Mouse (Mus musculus) stomach, embryonic 16.5 days (tissue): Measurements from ENCODE around the gene Hpgds. TPM values are rescaled to one million over a fixed set of nuclear protein-coding genes. Genes with fewer than 3 reads are reported as not detected.

Source experiments
- ATAC-seq: fragments of 200-750 bp; cut with Nextera tagmentation; 2 replicates; pipeline ENCODE4 v1.8.0; 2017; ENCODE audit warnings: moderate number of reproducible peaks, moderate TSS enrichment; ENCODE audit not compliant: insufficient read depth, low FRiP score
- H3K27ac ChIP-seq: fragments of 300-500 bp; sonication (generic); 2 replicates; pipeline ENCODE4 v1.5.1; 2014; ENCODE audit warnings: low read length
- H3K27me3 ChIP-seq: fragments of 300-500 bp; sonication (generic); 2 replicates; pipeline ENCODE4 v1.6.1; 2014; ENCODE audit warnings: low read length, control low read depth, mixed read lengths; ENCODE audit not compliant: control insufficient read depth, insufficient read depth
- H3K36me3 ChIP-seq: fragments of 300-500 bp; sonication (generic); 2 replicates; pipeline ENCODE4 v1.6.1; 2014; ENCODE audit warnings: low read length; ENCODE audit not compliant: control insufficient read depth, insufficient read depth
- H3K4me1 ChIP-seq: fragments of 300-500 bp; sonication (generic); 2 replicates; pipeline ENCODE4 v1.6.1; 2014; ENCODE audit warnings: low read length, control low read depth, mixed read lengths; ENCODE audit not compliant: control insufficient read depth, insufficient read depth
- H3K4me2 ChIP-seq: fragments of 300-500 bp; sonication (generic); 2 replicates; pipeline ENCODE4 v1.6.1; 2014; ENCODE audit warnings: low read depth, low read length, mixed read lengths
- H3K4me3 ChIP-seq: fragments of 300-500 bp; sonication (generic); replicated peaks from 2 replicates; pipeline ENCODE4 v1.5.1; 2014; ENCODE audit warnings: mild to moderate bottlenecking, low read length
- H3K9ac ChIP-seq: fragments of 300-500 bp; sonication (generic); 2 replicates; pipeline ENCODE4 v1.6.1; 2014; ENCODE audit warnings: low read length
- H3K9me3 ChIP-seq: fragments of 300-500 bp; sonication (generic); replicated peaks from 2 replicates; pipeline ENCODE4 v1.6.1; 2016; ENCODE audit warnings: low read length, control low read depth; ENCODE audit not compliant: control insufficient read depth
- WGBS: fragments of 180-500 bp; shearing (Covaris S2); extraction: QIAGEN DNeasy Blood & Tissue Kit; methylation state at CpG from one replicate; pipeline ENCODE4 v1.1.7; 2014; 5-methylcytosine and 5-hydroxymethylcytosine counted together
- polyA plus RNA-seq: library from polyadenylated mRNA; unstranded; fragments of >200 nt; fragmentation: Nextera tagmentation; extraction: Ambion mirVana; gene quantifications from 2 replicates; pipeline ENCODE4 v1.2.1, GENCODE M21; 2015

The Hpgds gene
- polyA plus RNA-seq, 1 experiment from 2014 or later, result 7.7 TPM

DNA sequence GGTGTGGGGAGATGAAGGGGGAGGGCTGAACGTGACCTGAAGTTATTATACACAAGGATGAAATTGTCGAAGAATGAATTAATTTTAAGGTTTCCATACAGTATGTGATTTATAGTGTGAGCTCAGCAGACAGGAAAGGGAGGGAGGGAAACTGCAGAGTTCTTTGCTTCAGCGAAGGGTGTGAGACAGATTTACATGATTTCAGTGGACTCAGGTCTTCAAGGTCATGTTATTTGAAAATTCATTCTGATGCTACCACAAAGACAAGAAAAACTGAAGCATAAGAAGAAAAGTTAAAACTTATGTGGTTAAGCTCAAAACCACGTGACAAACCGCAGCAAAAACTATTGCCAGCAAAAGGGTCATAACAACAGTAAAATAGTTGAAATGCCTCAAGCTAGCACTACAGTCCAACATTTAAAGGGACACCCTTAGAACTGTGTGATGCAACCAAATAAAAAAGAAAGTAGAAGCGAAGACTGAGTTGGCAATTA lies 3.9 kb downstream of the Hpgds start:
- Histone ChIP-seq H3K4me2 (no peak overlapping the region), H3K9ac (no peak overlapping the region), H3K4me3 (no peak overlapping the region), H3K27ac (no peak overlapping the region), H3K36me3 (no peaks in the 10 kb centered on the region), H3K9me3 (no peaks in the 10 kb centered on the region), H3K27me3 (no peaks in the 10 kb centered on the region), H3K4me1 (peaks cover 6% of the 10 kb centered on the region; the same call in 1 of the 2 replicates)
- ATAC-seq, result no peak
- 55% methylated on average over 6 of the region's 6 CpGs for WGBS

DNA sequence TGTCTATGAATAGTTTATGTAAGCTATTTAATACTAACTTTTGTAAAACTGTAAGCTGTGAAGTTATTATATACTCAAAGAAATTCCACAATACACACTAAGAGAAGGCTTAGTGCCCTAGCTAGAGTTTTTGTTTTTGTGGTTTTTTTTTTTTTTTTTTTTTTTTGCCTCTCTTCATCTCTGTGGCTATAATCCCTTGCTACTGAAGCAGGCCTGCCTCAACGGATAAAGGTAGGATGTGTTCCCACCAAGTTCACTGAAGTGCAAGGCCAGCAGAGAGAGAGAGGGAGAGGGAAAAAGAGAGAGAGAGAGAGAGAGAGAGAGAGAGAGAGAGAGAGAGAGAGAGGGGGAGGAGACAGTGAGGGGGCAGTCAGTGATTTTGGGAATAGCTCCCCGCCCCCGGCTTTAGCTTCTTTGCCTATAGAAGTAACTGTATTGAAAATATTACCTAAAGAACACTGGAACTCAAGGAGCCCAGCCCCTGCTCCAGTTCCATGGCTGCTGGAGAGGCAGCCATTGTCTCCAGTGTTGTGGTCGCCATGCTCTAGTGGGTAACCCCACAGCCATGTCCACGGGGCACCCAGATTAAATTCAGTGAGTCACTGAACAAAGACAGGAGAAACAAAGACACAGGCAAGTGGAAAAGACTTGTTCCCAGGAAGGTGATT lies 4.5 kb downstream of the Hpgds start:
- H3K27ac ChIP-seq, result no peak overlapping the region

DNA sequence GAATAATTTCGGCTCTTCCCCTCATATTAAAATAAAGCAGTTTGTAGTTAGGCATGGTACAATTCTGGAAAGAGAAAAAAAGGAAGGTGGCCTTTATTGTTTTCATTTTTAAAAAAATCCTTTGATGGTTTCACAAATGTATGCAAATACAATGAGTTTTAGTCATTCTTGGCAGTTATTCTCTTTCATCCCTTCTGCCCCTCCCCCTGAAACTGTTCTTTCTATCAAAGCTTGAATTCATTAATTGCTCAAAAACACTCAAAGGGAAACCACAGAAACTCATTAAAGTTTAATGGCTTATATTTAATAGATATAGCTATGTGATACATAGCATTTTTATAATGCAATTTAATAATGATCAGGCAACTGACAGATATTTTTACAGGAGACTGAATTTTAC lies 6.5 kb downstream of the Hpgds start:
- 61% methylated on average over 1 of the region's 1 CpGs for WGBS

More for the DNA sequence above, 4.5 kb downstream of the Hpgds start:
- ATAC-seq, result no peak
- no peaks in the 10 kb centered on the region for H3K27me3 ChIP-seq
- H3K9me3 ChIP-seq, result no peaks in the 10 kb centered on the region
- H3K4me2 ChIP-seq, result no peak overlapping the region
- 72% methylated on average over 5 of the region's 5 CpGs for WGBS
- no peaks in the 10 kb centered on the region for H3K36me3 ChIP-seq
- H3K4me1 ChIP-seq, result peaks cover 6% of the 10 kb centered on the region; the same call in 1 of the 2 replicates
- H3K4me3 ChIP-seq, result no peak overlapping the region
- H3K9ac ChIP-seq, result no peak overlapping the region

DNA sequence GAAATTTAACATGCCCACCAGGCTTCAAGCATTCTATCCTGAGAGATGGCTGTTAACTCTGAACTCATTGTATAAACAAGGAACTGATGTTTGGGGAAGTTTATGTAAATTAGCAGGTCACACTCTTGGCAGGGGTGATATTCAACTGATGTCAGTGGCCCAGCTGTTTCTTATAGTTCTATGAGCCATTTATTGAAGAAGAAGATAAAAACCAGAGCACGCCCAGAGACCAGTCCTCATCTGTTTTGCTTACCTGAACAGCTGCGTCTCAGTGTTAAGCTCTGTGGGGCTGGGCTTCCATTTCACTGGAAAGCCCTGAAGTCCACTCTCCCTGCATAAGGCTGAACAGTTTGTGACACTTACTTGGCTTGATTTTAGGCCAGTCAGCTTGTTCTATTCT lies 6.9 kb downstream of the Hpgds start:
- no peak overlapping the region for H3K27ac ChIP-seq
- H3K4me3 ChIP-seq, result no peak overlapping the region
- WGBS, result 28% methylated on average over 2 of the region's 2 CpGs
- ATAC-seq, result no peak
- peaks cover 6% of the 10 kb centered on the region; the same call in 1 of the 2 replicates for H3K4me1 ChIP-seq
- H3K9ac ChIP-seq, result no peak overlapping the region
- H3K27me3 ChIP-seq, result no peaks in the 10 kb centered on the region
- H3K4me2 ChIP-seq, result no peak overlapping the region
- no peaks in the 10 kb centered on the region for H3K36me3 ChIP-seq
- no peaks in the 10 kb centered on the region for H3K9me3 ChIP-seq

More for the DNA sequence above, 6.5 kb downstream of the Hpgds start:
- no peaks in the 10 kb centered on the region for H3K27me3 ChIP-seq
- peaks cover 6% of the 10 kb centered on the region; the same call in 1 of the 2 replicates for H3K4me1 ChIP-seq
- no peak overlapping the region for H3K27ac ChIP-seq
- H3K4me3 ChIP-seq, result no peak overlapping the region
- no peaks in the 10 kb centered on the region for H3K9me3 ChIP-seq
- ATAC-seq, result no peak
- no peak overlapping the region for H3K9ac ChIP-seq
- H3K36me3 ChIP-seq, result no peaks in the 10 kb centered on the region
- no peak overlapping the region for H3K4me2 ChIP-seq

DNA sequence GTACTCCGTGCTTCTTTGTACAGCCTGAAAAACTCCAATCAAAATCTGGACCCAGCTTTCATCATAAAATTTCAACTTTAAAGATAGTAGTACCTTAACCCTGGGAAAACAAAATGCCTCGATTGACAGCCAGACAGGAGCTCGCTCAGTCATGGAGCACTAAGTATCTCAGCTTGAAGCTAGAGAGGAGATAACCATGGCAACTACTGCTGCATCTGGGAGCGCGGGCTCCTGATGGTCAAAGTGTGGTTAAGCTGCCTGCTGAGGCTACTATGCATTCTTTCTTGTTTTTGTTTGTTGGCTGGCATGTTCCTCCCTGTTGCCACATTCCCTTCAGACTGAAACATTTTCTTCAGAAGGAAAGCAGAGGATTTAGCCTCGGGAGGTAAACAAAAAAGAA lies 12.3 kb downstream of the Hpgds start:
- no peak overlapping the region for H3K9ac ChIP-seq
- no peak overlapping the region for H3K4me3 ChIP-seq
- no peak overlapping the region for H3K27ac ChIP-seq
- no peak overlapping the region for H3K4me2 ChIP-seq
- H3K27me3 ChIP-seq, result no peaks in the 10 kb centered on the region
- 71% methylated on average over 6 of the region's 6 CpGs for WGBS
- no peak for ATAC-seq
- H3K4me1 ChIP-seq, result 0 out of 2 replicates have a peak, but pooled peaks cover 1% of the 10 kb centered on the region
- no peaks in the 10 kb centered on the region for H3K36me3 ChIP-seq
- no peaks in the 10 kb centered on the region for H3K9me3 ChIP-seq

DNA sequence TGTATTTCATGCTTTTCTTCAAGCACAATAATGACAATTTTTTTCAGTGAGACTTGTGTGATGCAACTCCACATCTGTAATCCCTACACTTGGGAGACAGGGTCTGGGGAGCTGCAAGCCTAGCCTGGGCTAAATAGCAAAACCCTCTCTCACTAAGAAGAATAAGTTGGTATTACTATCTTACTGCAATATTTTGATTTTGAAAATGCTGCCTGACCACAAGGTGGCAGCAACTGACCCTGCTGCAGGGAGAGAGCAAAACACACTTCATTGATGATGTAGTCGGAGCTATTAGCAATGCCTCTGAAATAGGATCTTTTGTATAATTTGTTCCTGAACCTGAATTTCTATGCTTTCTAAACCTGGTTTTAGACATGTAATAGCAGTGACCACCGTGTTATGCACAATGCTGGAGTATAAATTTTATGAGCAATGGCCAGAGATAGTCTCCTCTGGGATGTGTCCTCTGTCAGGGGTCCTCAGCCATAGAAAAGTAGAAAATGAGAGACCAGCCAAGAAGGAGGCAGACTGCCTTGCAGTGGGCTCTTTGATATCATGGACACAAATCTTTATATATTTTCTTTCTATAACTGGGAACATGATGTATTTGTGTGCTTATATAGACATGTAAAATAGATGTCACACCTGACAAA lies 18.5 kb downstream of the Hpgds start:
- no peak overlapping the region for H3K9ac ChIP-seq
- no peaks in the 10 kb centered on the region for H3K9me3 ChIP-seq
- WGBS, result 22% methylated on average over 2 of the region's 2 CpGs
- no peak overlapping the region for H3K4me3 ChIP-seq
- H3K36me3 ChIP-seq, result no peaks in the 10 kb centered on the region
- ATAC-seq, result no peak
- no peak overlapping the region for H3K4me2 ChIP-seq
- no peak overlapping the region for H3K27ac ChIP-seq
- no peaks in the 10 kb centered on the region for H3K4me1 ChIP-seq
- H3K27me3 ChIP-seq, result no peaks in the 10 kb centered on the region

DNA sequence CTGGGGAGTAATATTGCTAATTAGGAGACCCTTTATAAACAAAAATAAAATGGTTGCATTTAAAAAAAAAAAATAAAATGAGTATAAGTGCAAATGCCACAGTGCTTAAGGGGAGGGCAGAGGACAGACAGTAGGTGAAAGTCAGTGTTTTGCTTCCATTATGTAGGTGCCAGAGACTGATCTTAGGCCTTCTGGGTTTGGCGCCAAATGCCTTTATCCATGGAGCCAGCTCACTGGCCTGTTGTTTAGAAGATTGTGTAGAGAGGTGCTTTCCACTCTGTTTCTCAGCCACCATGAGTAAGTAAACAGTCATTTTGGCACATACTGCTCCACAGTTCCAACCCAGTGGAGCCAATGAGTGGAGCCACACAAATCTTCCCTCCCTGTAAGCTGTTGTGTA lies 27.2 kb downstream of the Hpgds start:
- Histone ChIP-seq H3K4me1 (no peaks in the 10 kb centered on the region), H3K9me3 (no peaks in the 10 kb centered on the region), H3K27ac (no peak overlapping the region), H3K4me2 (no peak overlapping the region), H3K4me3 (no peak overlapping the region), H3K9ac (no peak overlapping the region), H3K36me3 (peaks cover 5% of the 10 kb centered on the region; the same call in 1 of the 2 replicates), H3K27me3 (no peaks in the 10 kb centered on the region)
- 70% methylated on average over 1 of the region's 1 CpGs for WGBS
- ATAC-seq, result no peak

DNA sequence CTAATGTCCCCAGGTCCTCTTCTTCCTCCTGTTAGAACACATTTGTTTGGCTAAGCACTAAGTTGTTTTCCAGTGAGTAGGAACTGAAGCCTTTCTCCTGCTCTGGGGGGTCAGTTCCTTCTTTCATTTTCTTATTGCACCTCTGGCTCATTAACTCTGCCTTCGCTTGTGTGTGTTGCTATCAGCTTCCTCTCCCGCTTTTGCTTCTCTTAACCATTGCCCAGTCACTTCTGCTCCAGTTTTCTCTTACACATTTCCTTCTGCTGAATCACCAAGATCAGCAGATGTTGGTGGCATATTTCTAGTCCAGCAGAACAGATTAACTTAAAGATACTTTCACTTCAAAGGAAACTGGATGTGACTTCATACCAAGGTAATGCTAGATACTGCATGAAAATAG lies 29.8 kb downstream of the Hpgds start:
- Histone ChIP-seq H3K27me3 (no peaks in the 10 kb centered on the region), H3K9me3 (no peaks in the 10 kb centered on the region), H3K4me3 (no peak overlapping the region), H3K36me3 (peaks cover 9% of the 10 kb centered on the region; the same call in 1 of the 2 replicates), H3K4me2 (no peak overlapping the region), H3K4me1 (no peaks in the 10 kb centered on the region), H3K27ac (no peak overlapping the region), H3K9ac (no peak overlapping the region)
- no peak for ATAC-seq
- 73% methylated on average over 2 of the region's 2 CpGs for WGBS

DNA sequence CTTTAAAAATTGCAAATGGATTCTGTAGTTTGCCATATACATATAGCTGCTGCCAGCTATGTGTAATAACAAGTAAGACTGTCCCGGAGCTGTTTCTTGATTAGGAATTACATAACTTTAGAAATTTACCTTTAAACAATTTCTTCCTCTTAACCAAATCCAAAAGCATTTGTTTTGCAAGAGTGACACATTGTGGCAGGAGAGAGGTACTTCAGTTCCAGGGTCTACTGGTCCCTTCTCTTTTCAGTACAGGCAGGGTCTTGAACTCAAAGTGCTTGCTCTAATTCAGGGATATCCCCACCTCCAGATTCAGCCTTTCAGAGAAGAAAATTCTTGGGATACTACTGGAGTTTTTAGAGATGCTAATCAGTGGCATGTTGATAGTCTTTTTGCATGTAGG lies 65.6 kb downstream of the Hpgds start:
- WGBS, result 91% methylated on average over 1 of the region's 1 CpGs
- ATAC-seq, result no peak
- Histone ChIP-seq H3K9ac (no peak overlapping the region), H3K36me3 (peaks cover 4% of the 10 kb centered on the region; the same call in 1 of the 2 replicates), H3K4me1 (no peaks in the 10 kb centered on the region), H3K27me3 (no peaks in the 10 kb centered on the region), H3K9me3 (no peaks in the 10 kb centered on the region), H3K4me3 (no peak overlapping the region), H3K27ac (no peak overlapping the region), H3K4me2 (no peak overlapping the region)
